Mouse (Mus musculus): Measurements from ENCODE around the gene Myo18b. TPM values are rescaled to one million over a fixed set of nuclear protein-coding genes. Genes with fewer than 3 reads are reported as not detected.

Gene Myo18b
- polyA plus RNA-seq, 1 experiment from 2014 or later: 1.1 TPM

GRCm38 (mm10) chr5:112923841-112924240, 27.7 kb upstream of the Myo18b start:
- WGBS: 96% methylated on average over 14 of the region's 14 CpGs

DNA sequence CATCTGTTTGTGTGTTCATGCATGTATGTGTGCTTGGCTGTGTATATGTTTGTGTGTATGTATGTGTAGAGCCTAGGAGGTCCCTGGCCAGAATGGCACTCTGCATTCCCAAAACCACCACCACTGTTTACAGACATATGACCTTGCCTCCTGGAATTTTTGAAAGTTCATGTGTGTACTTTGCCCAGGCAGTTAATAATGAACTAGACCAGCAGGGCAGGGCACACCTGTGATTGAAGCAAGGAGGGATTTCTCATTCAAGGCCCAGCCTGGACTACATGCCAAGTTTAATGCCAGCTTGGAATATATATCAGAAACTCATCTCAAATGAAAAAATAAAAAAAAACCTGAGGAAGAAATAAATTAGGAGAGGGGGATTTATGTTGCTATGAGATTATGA, 25.8 kb upstream of the Myo18b start:
- H3K4me3 ChIP-seq: no peak overlapping the region
- no peak for ATAC-seq (ENCODE audit: low FRiP score)
- no peak overlapping the region for H3K9ac ChIP-seq
- no peaks in the 10 kb centered on the region for H3K9me3 ChIP-seq
- peaks cover 11% of the 10 kb centered on the region for H3K36me3 ChIP-seq
- H3K4me2 ChIP-seq: no peak overlapping the region
- no peaks in the 10 kb centered on the region; the same call in 1 of the 2 replicates for H3K4me1 ChIP-seq (replicated peaks)
- no peak overlapping the region for H3K27ac ChIP-seq
- 0 out of 2 replicates have a peak, but pooled peaks cover 4% of the 10 kb centered on the region for H3K27me3 ChIP-seq

More at GRCm38 (mm10) chr5:112923841-112924240, 27.7 kb upstream of the Myo18b start:
- H3K9me3 ChIP-seq: no peaks in the 10 kb centered on the region
- H3K4me2 ChIP-seq: no peak overlapping the region
- no peak overlapping the region for H3K4me3 ChIP-seq
- 0 out of 2 replicates have a peak, but pooled peaks cover 10% of the 10 kb centered on the region for H3K4me1 ChIP-seq (replicated peaks)
- no peak overlapping the region for H3K9ac ChIP-seq
- 0 out of 2 replicates have a peak, but pooled peaks cover 4% of the 10 kb centered on the region for H3K27me3 ChIP-seq
- H3K36me3 ChIP-seq: peaks cover 11% of the 10 kb centered on the region
- no peak for ATAC-seq (ENCODE audit: low FRiP score)
- no peak overlapping the region for H3K27ac ChIP-seq

GRCm38 (mm10) chr5:112910381-112910780, 14.2 kb upstream of the Myo18b start:
- Histone ChIP-seq H3K4me2 (no peak overlapping the region), H3K9ac (no peak overlapping the region), H3K4me1 (replicated peaks) (peaks cover 13% of the 10 kb centered on the region), H3K36me3 (peaks cover 13% of the 10 kb centered on the region), H3K27ac (peak overlapping the region; percentile 74), H3K27me3 (no peaks in the 10 kb centered on the region), H3K4me3 (no peak overlapping the region), H3K9me3 (no peaks in the 10 kb centered on the region)
- no peak for ATAC-seq (ENCODE audit: low FRiP score)
- 49% methylated on average over 5 of the region's 5 CpGs for WGBS

GRCm38 (mm10) chr5:112908169-112908614, 12.0 kb upstream of the Myo18b start:
- no peak overlapping the region for H3K4me2 ChIP-seq
- no peaks in the 10 kb centered on the region for H3K27me3 ChIP-seq
- no peak overlapping the region for H3K4me3 ChIP-seq
- 0 out of 2 replicates have a peak, but pooled peaks cover 6% of the 10 kb centered on the region for H3K9me3 ChIP-seq
- ATAC-seq (ENCODE audit: low FRiP score): no peak
- peaks cover 13% of the 10 kb centered on the region for H3K4me1 ChIP-seq (replicated peaks)
- no peak overlapping the region for H3K27ac ChIP-seq
- no peaks in the 10 kb centered on the region for H3K36me3 ChIP-seq
- 41% methylated on average over 2 of the region's 2 CpGs for WGBS
- no peak overlapping the region for H3K9ac ChIP-seq

DNA sequence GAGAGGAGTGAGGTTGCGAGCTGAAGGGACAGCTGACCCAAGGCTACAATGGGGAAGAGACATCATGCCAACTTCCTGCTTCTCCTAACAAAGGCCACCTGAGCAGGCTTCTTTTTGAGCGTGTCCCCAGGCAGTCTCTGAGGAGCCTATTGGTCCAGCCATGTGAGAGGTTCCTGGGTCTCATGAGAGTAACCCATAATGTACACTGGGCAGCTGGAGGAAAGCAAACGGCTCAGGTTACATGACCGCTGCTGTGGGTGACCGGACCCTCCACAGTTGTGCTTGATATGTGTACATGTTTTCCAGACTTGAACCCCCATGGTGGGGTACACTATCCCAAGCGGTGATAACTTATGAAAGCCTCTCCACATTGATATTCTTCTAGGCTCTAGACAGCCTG, 11.3 kb upstream of the Myo18b start:
- Histone ChIP-seq H3K36me3 (no peaks in the 10 kb centered on the region), H3K9me3 (0 out of 2 replicates have a peak, but pooled peaks cover 6% of the 10 kb centered on the region), H3K4me1 (replicated peaks) (peaks cover 13% of the 10 kb centered on the region), H3K9ac (no peak overlapping the region), H3K27me3 (no peaks in the 10 kb centered on the region), H3K4me3 (no peak overlapping the region), H3K4me2 (no peak overlapping the region), H3K27ac (no peak overlapping the region)
- no peak for ATAC-seq (ENCODE audit: low FRiP score)
- WGBS: 73% methylated on average over 6 of the region's 6 CpGs

DNA sequence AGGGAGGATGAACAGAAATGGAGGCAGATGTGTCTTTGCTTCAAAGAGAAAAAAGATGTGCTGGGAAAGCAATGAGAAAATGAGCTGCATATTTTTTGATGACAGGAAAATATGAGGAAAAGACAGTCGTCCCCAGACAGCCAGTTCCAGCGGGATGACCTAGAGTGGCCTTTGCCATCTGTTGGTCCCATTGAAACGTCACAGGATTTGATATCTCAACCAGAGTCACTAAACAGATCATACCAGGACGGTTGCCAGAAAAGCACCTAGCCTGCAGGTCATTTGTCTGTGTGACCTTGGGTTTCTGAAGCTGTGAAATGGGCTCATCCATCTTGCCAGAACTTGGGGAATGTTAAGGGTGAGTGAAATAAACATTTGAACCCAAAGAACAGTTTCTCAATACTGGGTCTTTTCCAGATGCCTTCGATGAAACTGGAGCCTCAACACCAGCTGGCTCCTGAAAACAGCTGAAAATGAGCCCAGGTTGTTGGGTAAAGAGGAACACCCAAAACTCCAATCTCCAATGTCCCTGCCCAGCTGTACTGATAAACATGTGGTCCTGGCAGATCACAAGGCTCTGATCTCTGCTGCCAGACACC, 2.6 kb downstream of the Myo18b start:
- no peaks in the 10 kb centered on the region for H3K9me3 ChIP-seq
- H3K27ac ChIP-seq: no peak overlapping the region
- WGBS: 78% methylated on average over 5 of the region's 5 CpGs
- H3K9ac ChIP-seq: no peak overlapping the region
- no peaks in the 10 kb centered on the region for H3K36me3 ChIP-seq
- no peaks in the 10 kb centered on the region for H3K27me3 ChIP-seq
- 0 out of 2 replicates have a peak, but pooled peaks cover 5% of the 10 kb centered on the region for H3K4me1 ChIP-seq (replicated peaks)
- H3K4me2 ChIP-seq: no peak overlapping the region
- no peak overlapping the region for H3K4me3 ChIP-seq
- no peak for ATAC-seq (ENCODE audit: low FRiP score)

DNA sequence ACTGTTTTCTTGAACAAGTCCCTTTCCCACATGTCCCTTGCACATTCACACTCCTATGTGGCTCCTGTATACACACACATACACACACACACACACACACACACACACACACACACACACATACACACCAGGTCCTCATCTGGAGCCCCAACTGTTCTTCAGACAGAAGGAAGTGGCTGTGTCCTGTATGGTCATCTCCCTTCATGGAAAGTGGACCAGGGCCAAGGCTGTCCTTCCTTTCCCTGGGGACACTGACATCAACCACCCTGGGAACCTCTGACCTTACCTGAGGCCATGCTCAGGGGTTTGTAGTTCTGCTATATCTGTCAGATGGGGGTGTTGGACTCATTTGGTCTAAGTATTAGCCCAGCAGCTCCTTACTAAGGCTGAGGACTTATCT, 3.8 kb downstream of the Myo18b start:
- H3K36me3 ChIP-seq: no peaks in the 10 kb centered on the region
- ATAC-seq (ENCODE audit: low FRiP score): no peak
- H3K4me1 ChIP-seq (replicated peaks): peaks cover 5% of the 10 kb centered on the region; the same call in 1 of the 2 replicates
- no peaks in the 10 kb centered on the region for H3K27me3 ChIP-seq
- H3K9ac ChIP-seq: no peak overlapping the region
- H3K9me3 ChIP-seq: no peaks in the 10 kb centered on the region
- no peak overlapping the region for H3K27ac ChIP-seq
- no peak overlapping the region for H3K4me2 ChIP-seq
- H3K4me3 ChIP-seq: no peak overlapping the region

GRCm38 (mm10) chr5:112888651-112889050, 7.5 kb downstream of the Myo18b start:
- H3K4me1 ChIP-seq (replicated peaks): peaks cover 16% of the 10 kb centered on the region
- no peaks in the 10 kb centered on the region for H3K9me3 ChIP-seq
- no peak for ATAC-seq (ENCODE audit: low FRiP score)
- H3K9ac ChIP-seq: no peak overlapping the region
- no peak overlapping the region for H3K4me2 ChIP-seq
- H3K27me3 ChIP-seq: no peaks in the 10 kb centered on the region
- 66% methylated on average over 7 of the region's 7 CpGs for WGBS
- no peak overlapping the region for H3K4me3 ChIP-seq
- H3K27ac ChIP-seq: no peak overlapping the region
- H3K36me3 ChIP-seq: no peaks in the 10 kb centered on the region

- no peaks in the 10 kb centered on the region for H3K36me3 ChIP-seq
- no peak overlapping the region for H3K4me2 ChIP-seq
- H3K27me3 ChIP-seq: no peaks in the 10 kb centered on the region
- 44% methylated on average over 17 of the region's 17 CpGs for WGBS
- ATAC-seq (ENCODE audit: low FRiP score): peak; percentile 32; the same call in 1 of the 2 replicates
- no peak overlapping the region for H3K4me3 ChIP-seq
- peaks cover 16% of the 10 kb centered on the region for H3K4me1 ChIP-seq (replicated peaks)
- H3K9ac ChIP-seq: no peak overlapping the region
- no peaks in the 10 kb centered on the region for H3K9me3 ChIP-seq
- H3K27ac ChIP-seq: 0 out of 2 replicates have a peak overlapping the region, but pooled peaks have one; percentile 3
These were observed 9.3 kb downstream of the Myo18b start for GRCm38 (mm10) chr5:112886687-112887491.

- Histone ChIP-seq H3K4me2 (no peak overlapping the region), H3K27ac (no peak overlapping the region), H3K4me3 (no peak overlapping the region), H3K9ac (no peak overlapping the region), H3K4me1 (replicated peaks) (peaks cover 6% of the 10 kb centered on the region; the same call in 1 of the 2 replicates), H3K9me3 (no peaks in the 10 kb centered on the region), H3K36me3 (no peaks in the 10 kb centered on the region), H3K27me3 (peaks cover 26% of the 10 kb centered on the region)
- no peak for ATAC-seq (ENCODE audit: low FRiP score)
- WGBS: 32% methylated on average over 14 of the region's 14 CpGs
These were observed 18.6 kb downstream of the Myo18b start for GRCm38 (mm10) chr5:112877391-112878115.

- WGBS: 49% methylated on average over 4 of the region's 4 CpGs
- H3K27ac ChIP-seq: no peak overlapping the region
These were observed 19.2 kb downstream of the Myo18b start for GRCm38 (mm10) chr5:112876846-112877390.

GRCm38 (mm10) chr5:112872999-112873398, 23.2 kb downstream of the Myo18b start:
- H3K4me3 ChIP-seq: no peak overlapping the region
- ATAC-seq (ENCODE audit: low FRiP score): no peak

More at GRCm38 (mm10) chr5:112876846-112877390, 19.2 kb downstream of the Myo18b start:
- no peak for ATAC-seq (ENCODE audit: low FRiP score)
- H3K9ac ChIP-seq: no peak overlapping the region
- H3K4me1 ChIP-seq (replicated peaks): peaks cover 6% of the 10 kb centered on the region; the same call in 1 of the 2 replicates
- no peaks in the 10 kb centered on the region for H3K9me3 ChIP-seq
- peaks cover 26% of the 10 kb centered on the region for H3K27me3 ChIP-seq
- H3K36me3 ChIP-seq: no peaks in the 10 kb centered on the region
- H3K4me2 ChIP-seq: no peak overlapping the region
- no peak overlapping the region for H3K4me3 ChIP-seq

More at GRCm38 (mm10) chr5:112872999-112873398, 23.2 kb downstream of the Myo18b start:
- peaks cover 40% of the 10 kb centered on the region for H3K27me3 ChIP-seq
- 75% methylated on average over 6 of the region's 6 CpGs for WGBS
- no peak overlapping the region for H3K9ac ChIP-seq
- H3K27ac ChIP-seq: no peak overlapping the region
- 0 out of 2 replicates have a peak, but pooled peaks cover 4% of the 10 kb centered on the region for H3K4me1 ChIP-seq (replicated peaks)
- H3K4me2 ChIP-seq: no peak overlapping the region
- H3K9me3 ChIP-seq: no peaks in the 10 kb centered on the region
- H3K36me3 ChIP-seq: no peaks in the 10 kb centered on the region
